Mouse (Mus musculus) gastrocnemius, postnatal 4 days (tissue): ENCODE measurements around the gene Ncl. TPM values are rescaled to one million over a fixed set of nuclear protein-coding genes. Genes with fewer than 3 reads are reported as not detected.
A peak's percentile ranks its signal among the peaks of the same experiment; 100 is the strongest.
"Not testable (repeated sequence)": the region's sequence is repeated elsewhere in the genome, so short reads cannot be mapped to it uniquely, and the experiment has no call there.

Experiments
- DNase-seq, 2 experiments: peaks; one replicate each; pipeline ENCODE4 v3.0.0; 2021 to 2022; ENCODE audit warnings: low spot score in 2 of 2, mixed read lengths in 2 of 2
- total RNA-seq, 2 experiments: library from RNA; stranded (reverse); gene quantifications; 2 replicates each; pipeline ENCODE4 v1.2.3; 2021

The Ncl gene
- total RNA-seq, 2 experiments from 2014 or later, result 185 to 230 TPM

- DNase-seq, result no peak
Observed at GRCm38 (mm10) chr1:86361852-86362615, 2.8 kb upstream of the Ncl start.

DNA sequence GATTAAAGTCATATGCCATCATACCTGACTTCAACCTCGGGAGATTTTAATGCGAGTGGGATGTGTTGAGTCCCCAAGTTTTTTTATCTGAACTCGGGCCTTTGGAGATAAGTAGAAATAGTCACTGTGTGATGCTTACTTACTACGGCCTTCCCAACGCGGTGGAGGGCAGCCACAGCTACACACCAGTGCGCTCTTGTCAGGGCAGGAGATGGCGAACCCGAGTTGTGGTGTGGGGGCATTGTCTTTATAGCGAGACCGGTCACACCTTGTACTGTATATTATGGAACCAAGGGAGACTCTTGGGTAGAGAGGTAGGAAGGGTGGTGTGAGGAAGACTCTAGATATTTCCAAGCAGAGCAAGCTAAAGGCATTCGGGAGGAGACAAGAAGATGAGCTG, 1.2 kb upstream of the Ncl start:
- DNase-seq, result no peak

DNA sequence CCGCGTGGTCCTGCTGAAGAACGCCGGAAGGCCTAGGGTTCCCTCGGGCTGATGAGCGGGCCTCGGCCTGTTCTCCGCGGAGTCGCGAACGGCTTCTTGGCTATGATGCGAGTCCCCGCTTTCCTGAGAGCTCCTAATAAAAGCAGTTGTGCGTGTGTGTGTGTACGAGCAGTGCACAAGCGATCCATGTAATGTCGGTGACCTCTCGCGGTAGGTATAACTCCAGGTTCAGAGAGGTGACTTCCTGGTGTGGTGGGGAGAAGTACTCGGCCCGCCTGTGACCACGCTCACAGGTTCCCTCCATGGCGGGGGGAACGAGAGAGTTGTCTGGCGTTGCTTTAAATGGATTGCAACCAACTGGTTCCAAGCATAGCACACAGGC, 589 bp upstream of the Ncl start:
- DNase-seq, result no peak

DNA sequence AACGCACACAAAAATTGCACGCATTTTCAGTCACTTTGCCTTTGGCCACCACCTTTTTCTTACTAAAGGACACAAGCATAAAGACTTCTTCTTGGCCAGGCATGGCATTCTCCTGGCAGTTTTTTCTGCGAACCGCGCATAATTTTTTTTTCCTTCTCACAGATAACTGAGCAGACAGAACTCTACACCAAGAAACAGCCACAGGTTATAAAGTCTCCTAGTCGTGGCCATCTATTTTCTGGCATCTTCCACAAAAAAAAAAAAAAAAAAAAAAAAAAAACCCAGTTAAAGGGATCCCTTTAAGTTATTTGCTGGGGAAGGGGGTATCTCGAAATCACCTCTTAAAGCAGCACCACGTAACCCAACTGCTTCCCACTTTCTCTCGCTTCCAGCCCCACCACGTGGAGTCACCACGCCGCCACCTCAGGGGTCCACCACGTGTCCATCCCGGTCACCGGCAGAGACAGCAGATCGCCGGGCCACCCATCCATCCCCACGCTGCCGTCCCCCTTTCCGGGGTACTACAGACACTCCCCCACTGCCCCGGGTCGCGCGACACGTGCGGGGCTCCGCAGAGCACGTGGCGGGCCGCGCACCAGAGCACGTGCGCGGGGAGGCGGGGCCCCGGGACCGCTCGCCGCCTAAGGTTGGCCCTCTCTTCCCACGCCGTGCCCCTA, 833 bp downstream of the Ncl start:
- DNase-seq, result no peak

GRCm38 (mm10) chr1:86354186-86354585, 5.0 kb downstream of the Ncl start:
- no peak for DNase-seq

DNA sequence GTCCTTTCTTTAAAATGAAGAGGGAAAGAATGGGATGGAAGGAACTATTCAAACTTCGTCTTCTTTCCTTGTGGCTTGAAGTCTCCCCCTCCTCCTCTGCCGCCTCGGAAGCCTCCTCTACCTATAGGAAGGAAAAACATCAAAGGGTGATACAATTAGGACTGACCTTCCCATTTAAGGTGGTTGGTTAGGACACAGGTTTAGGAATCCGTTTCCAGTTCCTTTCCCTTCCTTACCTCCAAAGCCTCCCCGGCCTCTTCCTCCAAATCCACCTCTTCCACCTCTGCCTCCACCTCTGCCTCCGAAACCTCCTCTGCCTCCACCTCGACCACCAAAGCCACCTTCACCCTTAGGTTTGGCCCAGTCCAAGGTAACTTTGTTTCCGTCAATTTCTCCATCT, 8.6 kb downstream of the Ncl start:
- no peak for DNase-seq

DNA sequence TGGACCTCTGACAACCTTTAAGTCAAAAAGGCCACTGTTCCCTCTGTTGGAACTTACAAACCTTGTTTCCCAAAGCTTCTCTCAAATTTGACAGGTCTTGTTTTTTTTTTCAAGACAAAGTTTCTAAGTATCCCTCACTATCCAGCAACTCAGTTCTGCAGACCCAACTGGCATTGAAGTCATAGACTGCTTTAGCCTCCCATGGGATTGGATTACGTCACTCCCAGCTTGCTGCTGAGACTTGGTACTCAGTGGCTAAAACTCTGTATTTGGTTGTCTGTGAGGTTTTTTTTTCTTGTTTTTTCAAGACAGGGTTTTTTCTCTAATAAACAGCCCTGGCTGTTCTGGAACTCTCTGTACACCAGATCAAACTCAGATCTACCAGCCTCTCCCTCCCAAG, 9.5 kb downstream of the Ncl start:
- no peak for DNase-seq

- DNase-seq, result no peak
Observed at GRCm38 (mm10) chr1:86349201-86349600, 10.0 kb downstream of the Ncl start.

GRCm38 (mm10) chr1:86348801-86349200, 10.4 kb downstream of the Ncl start:
- no peak for DNase-seq

DNA sequence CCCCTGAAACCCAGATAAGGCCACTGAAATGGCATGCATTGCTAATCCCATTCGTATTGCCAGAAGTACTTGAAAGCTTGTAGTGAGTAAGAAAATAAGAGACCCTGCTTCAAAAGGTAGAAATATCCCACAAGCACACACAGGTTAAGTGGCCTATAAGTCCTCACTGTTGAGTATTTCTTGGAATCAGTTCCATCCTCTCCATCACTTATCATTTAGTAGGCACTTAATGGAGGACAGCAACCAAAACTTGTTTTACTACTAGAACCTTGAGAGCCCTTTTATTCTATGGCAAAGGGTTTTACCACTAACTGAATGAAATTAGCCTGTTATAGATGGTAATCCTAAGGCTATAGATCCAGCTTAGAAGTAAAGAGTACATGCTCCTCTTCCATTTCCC, 11.1 kb downstream of the Ncl start:
- no peak for DNase-seq

DNA sequence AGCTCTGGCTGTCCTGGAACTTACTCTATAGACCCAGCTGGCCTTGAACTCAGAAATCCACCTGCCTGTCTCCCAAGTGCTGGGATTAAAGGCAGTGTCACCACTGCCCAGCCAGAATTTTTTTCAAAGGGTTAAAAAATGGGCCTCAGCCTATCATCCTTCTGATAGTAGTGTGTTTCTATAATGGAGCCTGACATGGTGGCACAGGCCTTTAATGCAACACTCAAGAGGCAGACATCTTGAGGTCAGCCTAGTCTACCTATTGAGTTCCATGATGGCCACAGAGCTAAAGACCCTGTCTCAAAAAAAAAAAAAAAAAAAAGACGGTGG, 11.5 kb downstream of the Ncl start:
- DNase-seq, result no peak

DNA sequence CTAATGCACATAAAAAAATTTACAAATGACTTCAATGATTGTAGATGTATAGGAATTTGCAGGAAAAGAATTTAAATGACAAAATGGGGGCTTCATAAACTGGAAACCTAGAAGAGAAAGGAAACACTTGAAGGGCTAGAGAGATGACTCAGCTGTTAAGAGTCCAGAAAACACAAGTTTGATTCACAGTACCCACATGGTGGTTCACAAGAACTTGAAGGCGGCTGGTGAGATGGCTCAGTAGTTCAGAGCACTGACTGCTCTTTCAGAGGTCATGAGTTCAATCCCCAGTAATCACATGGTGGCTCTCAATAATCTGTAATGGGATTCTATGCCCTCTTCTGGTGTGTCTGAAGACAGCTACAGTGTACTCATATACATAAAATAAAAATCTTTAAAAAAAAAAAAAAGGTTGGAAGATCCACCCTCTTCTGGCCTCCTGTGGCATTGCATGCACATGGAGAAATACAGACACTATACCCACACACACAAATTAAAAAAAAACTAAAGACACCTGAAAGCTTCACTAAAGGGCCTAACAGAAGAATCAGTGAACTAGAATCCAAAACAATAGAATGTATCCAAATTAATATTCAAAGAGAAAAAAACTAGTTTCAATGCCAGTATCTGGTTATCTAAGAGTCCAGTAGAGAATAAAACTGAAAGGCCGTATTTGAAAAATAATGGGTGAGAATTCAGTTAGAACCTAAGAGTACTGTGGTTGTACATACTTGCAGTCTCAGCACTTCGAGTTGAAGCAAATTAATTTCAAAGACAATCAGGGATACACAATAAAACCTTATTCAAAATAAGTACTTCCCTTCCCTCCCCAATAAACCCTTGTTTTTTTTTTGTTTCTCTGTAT, 12.1 kb downstream of the Ncl start:
- DNase-seq, result no peak

DNA sequence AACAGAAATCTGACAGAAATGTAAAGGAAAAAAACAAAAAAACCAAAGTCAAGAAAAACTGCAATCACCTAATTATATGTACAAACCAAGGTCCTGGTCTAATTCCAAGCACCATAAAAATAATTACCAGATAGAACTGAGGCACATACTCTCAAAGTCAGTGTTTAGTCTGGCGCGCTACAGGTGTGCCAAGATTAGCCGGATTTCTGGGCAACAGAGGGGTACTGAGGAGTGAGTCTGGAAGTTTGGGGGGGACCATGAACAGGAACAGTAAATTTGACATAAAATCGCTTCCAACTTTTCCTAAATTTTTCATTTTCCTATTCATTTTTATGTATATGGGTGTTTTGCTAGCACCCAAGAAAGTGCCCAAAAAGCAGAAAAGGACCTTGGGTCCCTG, 13.2 kb downstream of the Ncl start:
- no peak for DNase-seq

DNA sequence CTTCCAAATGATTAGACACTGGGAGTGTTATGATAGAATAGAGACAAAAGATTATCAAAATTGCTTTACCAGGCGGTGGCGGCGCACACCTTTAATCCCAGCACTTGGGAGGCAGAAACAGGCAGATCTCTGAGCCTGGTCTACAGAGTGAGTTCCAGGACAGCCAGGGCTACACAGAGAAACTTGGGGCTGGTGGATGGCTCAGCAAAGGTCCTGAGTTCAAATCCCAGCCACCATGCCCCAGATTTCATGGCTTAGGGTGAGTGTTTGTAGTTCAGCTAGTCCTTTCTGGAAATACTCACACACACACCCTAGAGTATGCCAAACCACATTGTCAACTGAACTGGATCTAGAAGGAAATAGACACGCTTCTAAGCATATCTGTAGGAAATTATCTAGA, 14.1 kb downstream of the Ncl start:
- DNase-seq, result no peak

DNA sequence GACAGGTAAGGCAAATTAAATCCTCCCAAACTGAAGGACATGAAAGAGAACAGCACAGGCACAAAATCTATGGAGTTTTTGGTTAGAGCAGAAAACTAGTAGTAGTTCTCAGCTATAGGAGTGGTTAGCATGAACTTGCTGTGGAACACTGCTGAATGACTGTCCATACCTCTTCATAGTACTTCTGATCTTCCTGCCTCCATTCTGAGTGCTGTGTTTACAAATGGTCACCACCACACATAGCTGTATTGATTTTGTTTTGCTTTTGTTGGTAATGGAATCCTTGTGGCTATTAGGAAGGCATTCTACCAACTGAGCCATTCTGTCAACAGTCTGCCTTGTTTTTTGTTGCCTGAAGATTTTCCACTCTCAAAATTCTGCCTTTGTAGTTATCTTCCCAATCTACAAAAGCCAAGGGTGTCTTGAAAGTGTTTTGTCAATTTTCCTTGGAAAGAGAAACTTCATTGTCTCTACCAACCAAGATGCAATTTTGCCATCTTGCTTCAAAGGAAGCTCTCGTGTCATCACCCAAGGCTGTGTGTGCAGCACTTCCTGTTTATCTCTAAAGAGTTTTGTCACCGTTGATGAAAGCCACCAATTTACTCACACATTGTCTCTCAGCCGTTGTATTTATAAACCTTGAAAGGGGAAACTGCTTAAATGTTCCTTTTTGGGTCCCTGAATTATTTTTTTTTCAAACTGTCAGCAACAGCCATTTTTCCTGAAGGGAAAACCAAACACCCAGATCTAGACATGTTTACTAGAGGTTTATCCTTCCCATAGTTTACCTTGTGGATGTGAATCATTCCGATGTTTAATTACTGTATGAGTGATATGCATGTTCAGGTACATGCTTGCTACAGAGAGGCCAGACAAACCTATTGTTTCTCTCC, 15.0 kb downstream of the Ncl start:
- no peak for DNase-seq

DNA sequence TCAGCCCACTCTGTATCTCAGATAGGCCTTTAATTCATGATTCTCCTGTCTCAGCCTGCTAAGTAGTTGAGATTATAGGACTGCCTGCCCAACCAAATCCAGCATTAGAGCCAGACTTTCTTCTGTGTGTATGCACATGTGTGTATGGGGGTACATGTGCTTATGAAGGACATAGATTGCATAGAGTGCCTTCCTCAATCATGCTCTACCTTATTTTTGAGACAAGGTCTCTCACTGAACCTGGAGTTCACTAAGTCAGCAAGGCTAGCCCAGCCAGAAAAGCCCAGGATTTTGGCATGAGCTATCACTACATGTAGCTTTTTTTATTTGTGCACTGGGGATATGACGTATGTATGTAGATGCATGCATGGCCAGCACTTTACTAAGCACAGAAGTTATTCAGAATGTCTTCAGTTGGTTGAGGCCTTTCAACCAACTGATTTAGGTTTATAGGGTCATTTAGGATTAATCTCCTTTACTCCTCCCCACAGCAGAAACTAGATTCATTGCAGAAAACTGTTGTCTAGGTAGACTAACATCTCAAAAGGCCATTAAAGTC, 16.0 kb downstream of the Ncl start:
- DNase-seq, result no peak

DNA sequence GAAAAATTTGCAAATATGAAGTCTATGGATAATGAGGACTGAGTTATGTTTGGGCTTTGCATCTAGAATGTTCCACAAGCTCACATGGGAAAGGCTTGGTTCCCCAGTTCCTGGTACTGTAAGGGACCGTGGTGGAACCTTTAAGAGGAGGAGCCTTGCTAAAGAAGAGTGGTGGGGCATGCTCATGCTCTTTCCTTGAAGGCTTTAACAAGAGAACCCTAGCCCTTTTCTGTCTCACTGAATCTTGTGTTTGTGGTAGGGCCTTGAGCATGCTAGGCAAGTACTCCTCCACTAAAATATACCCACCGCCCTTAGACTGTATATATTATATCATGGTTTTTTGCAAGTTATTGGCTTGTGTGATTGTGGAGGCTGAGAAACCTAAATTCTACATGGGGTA, 16.8 kb downstream of the Ncl start:
- DNase-seq, result no peak

DNA sequence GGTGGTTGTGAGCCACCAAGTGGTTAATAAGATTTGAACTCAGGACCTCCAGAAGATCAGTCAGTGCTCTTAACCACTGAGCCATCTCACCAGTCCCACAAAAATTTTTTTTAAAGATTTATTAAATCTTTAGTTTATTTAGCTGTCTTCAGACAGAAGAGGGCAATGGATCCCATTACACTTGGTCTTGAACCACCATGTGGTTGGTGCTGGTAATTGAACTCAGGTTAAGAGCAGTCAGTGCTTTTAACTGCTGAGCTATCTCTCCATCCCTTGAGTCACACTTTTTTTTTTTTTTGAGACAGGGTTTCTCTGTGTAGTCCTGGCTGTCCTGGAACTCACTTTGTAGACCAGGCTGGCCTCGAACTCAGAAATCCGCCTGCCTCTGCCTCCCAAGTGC, 18.1 kb downstream of the Ncl start:
- not testable (repeated sequence) for DNase-seq

DNA sequence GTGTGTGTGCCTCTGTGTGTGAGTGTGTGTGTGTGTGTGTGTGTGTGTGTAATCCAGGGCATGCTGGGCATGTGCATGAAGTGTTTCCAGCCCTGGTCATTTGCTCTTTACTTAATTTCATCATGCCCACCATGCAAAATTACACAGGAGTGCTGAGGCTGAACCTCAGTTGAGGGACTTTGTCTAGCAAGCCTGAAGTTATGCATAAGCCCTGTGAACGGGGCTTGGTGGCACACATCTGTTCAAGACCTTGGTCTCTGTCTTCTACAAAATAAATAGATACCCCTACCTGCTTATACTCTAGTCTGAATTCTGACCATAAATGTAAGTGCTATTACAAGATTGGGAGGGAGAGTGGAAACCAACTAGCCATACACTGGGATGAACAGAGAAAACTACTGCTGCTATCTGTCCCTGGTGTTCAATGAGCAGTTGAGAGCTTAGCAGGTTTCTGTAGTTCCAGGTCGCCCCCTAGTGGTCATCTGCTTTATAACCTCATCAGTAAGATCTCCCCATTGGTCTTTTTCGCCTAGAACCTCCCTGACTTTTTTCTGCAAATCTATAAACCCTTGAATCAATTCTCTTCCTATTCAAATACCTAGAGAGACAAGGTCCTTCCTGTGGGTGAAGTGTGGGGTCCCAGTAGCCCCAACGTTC, 19.9 kb downstream of the Ncl start:
- DNase-seq, result peak; percentile 68 to 79

GRCm38 (mm10) chr1:86336330-86336729, 22.9 kb downstream of the Ncl start:
- DNase-seq, result no peak
